Mouse (Mus musculus): ENCODE measurements around the gene Ppp2r2d. TPM values are rescaled to one million over a fixed set of nuclear protein-coding genes. Genes with fewer than 3 reads are reported as not detected.

Ppp2r2d gene
- polyA plus RNA-seq, 1 experiment, result 119 TPM

DNA sequence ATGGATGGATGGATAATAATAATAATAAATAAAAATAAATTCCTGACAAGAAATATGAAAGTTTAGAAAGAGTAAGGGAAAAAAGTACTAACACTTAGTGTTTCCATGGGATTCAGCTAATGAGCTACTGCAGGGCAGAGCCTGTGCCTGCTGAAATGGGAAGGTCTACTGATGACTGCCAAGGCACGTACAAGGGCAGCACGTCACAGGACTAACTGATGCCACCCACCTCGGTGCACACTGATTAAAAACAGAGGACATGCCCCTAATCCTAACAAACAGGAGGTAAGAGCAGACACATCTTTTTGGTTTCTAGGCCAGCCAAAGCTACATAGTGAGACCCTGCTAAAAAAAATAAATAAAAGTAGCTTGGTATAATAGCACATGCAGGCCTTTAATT is 37.8 kb downstream of the Ppp2r2d start:
- peaks cover 1% of the 10 kb centered on the region; the same call in 1 of the 2 replicates for H3K36me3 ChIP-seq (ENCODE audit: control insufficient read depth, insufficient read depth, low read length)
- no peak for TF ChIP-seq CTCF (IDR thresholded peaks at IDR 0.05; ENCODE audit: control insufficient read depth, insufficient read depth, insufficient replicate concordance, low read depth, low read length)
- TF ChIP-seq POLR2A (IDR thresholded peaks at IDR 0.05; ENCODE audit: control insufficient read depth, low read depth, low read length), result no peak

DNA sequence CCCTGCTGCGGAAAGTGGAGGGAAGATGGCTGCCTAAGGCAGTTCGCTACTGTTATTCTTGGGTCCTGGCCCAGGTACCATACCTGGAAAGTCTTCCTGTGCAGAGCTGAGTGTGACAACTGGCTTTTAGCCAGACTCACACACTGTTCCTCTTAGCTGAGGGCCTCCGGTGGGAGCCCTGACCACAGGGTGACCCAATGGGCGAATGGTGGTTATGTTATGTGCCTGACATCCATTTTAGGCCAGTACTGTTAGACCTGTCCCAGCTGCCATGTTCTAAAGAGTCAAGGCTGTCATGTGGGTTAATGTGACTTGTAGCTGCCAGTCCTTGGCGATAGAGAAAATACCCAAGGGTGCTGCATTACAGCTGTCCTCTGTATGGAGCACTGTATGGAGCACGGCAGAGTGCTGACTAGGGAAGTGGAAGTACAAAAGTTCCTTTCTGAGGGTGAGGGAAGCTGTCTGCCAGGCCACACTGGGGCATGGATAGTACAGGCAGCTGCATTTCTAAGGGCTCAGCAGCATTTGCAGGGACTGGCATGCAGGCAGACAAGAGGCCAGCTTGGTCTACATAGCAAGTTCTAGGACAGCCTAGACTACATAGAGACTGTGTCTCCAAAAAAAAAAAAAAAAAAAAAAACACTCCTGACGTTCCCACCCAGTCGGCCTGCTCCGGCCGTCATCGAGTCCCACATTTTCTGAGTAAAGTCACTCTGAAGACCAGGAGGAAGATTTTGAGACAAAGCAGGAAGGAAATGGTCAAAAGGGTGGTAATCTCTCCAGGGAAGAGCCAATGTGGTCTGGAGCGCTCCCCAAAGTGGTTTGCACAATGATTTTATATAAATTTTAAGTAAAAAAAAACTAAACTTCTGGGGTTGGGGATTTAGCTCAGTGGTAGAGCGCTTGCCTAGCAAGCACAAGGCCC is 39.7 kb downstream of the Ppp2r2d start:
- peaks cover 1% of the 10 kb centered on the region; the same call in 1 of the 2 replicates for H3K36me3 ChIP-seq (ENCODE audit: control insufficient read depth, insufficient read depth, low read length)

More for the DNA sequence above, 37.8 kb downstream of the Ppp2r2d start:
- H3K27ac ChIP-seq (ENCODE audit: control insufficient read depth, insufficient read depth, low read depth, low read length), result no peak overlapping the region
- no peak overlapping the region for H3K4me3 ChIP-seq (ENCODE audit: control insufficient read depth, low read depth, low read length)
- no peaks in the 10 kb centered on the region for H3K4me1 ChIP-seq (ENCODE audit: control insufficient read depth, insufficient read depth, low read length)
- H3K27me3 ChIP-seq (ENCODE audit: control insufficient read depth, insufficient read depth, low read length), result no peaks in the 10 kb centered on the region

DNA sequence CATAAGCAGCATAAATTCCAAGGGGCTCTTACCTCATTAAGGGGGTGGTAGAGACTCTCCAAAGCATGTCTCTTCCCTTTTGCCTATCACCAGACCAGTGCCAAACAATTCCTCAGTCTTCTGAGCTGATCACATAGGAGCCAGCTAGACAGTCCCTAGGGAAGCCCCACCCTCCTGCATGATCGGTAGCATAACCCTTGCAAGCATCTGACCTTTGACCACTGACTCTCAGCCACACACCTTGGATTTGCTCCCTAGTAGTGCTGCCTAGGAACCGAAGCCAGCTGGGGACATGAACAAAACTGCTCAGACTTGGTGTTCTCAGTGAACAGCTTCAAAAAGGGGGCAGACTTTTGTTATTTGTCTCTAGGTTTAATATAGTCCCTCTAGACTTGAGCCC is 52.2 kb downstream of the Ppp2r2d start:
- Histone ChIP-seq H3K27ac (ENCODE audit: control insufficient read depth, insufficient read depth, low read depth, low read length) (no peak overlapping the region), H3K27me3 (ENCODE audit: control insufficient read depth, insufficient read depth, low read length) (no peaks in the 10 kb centered on the region), H3K36me3 (ENCODE audit: control insufficient read depth, insufficient read depth, low read length) (no peaks in the 10 kb centered on the region), H3K4me1 (ENCODE audit: control insufficient read depth, insufficient read depth, low read length) (no peaks in the 10 kb centered on the region), H3K4me3 (ENCODE audit: control insufficient read depth, low read depth, low read length) (no peak overlapping the region)
- TF ChIP-seq CTCF (IDR thresholded peaks at IDR 0.05; ENCODE audit: control insufficient read depth, insufficient read depth, insufficient replicate concordance, low read depth, low read length) (no peak), POLR2A (IDR thresholded peaks at IDR 0.05; ENCODE audit: control insufficient read depth, low read depth, low read length) (no peak)

More for the DNA sequence above, 39.7 kb downstream of the Ppp2r2d start:
- H3K4me1 ChIP-seq (ENCODE audit: control insufficient read depth, insufficient read depth, low read length), result no peaks in the 10 kb centered on the region
- no peak overlapping the region for H3K27ac ChIP-seq (ENCODE audit: control insufficient read depth, insufficient read depth, low read depth, low read length)
- no peak overlapping the region for H3K4me3 ChIP-seq (ENCODE audit: control insufficient read depth, low read depth, low read length)
- no peaks in the 10 kb centered on the region for H3K27me3 ChIP-seq (ENCODE audit: control insufficient read depth, insufficient read depth, low read length)
- TF ChIP-seq POLR2A (IDR thresholded peaks at IDR 0.05; ENCODE audit: control insufficient read depth, low read depth, low read length) (no peak), CTCF (IDR thresholded peaks at IDR 0.05; ENCODE audit: control insufficient read depth, insufficient read depth, insufficient replicate concordance, low read depth, low read length) (no peak)

DNA sequence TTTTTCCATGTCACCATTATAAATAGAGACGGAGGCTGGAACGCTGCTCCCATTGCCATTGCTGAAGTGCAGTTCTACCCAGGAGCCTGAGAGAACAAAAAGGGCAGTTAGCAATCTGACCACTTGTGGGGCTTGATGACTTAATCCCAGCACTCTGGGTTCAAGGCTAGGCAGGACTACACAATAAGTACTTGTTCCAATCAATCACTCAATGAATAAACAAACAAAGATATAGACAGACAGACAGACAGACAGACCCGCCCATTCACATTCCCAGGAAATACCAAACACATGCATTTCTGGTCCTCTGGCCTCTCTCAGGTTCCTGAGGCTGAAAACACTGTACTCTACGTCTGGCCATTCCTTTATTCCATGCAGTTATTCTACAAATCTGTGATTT is 52.9 kb downstream of the Ppp2r2d start:
- Histone ChIP-seq H3K4me1 (ENCODE audit: control insufficient read depth, insufficient read depth, low read length) (no peaks in the 10 kb centered on the region), H3K27ac (ENCODE audit: control insufficient read depth, insufficient read depth, low read depth, low read length) (no peak overlapping the region), H3K36me3 (ENCODE audit: control insufficient read depth, insufficient read depth, low read length) (no peaks in the 10 kb centered on the region), H3K27me3 (ENCODE audit: control insufficient read depth, insufficient read depth, low read length) (no peaks in the 10 kb centered on the region), H3K4me3 (ENCODE audit: control insufficient read depth, low read depth, low read length) (no peak overlapping the region)
- TF ChIP-seq POLR2A (IDR thresholded peaks at IDR 0.05; ENCODE audit: control insufficient read depth, low read depth, low read length), result no peak
- TF ChIP-seq CTCF (IDR thresholded peaks at IDR 0.05; ENCODE audit: control insufficient read depth, insufficient read depth, insufficient replicate concordance, low read depth, low read length), result no peak

DNA sequence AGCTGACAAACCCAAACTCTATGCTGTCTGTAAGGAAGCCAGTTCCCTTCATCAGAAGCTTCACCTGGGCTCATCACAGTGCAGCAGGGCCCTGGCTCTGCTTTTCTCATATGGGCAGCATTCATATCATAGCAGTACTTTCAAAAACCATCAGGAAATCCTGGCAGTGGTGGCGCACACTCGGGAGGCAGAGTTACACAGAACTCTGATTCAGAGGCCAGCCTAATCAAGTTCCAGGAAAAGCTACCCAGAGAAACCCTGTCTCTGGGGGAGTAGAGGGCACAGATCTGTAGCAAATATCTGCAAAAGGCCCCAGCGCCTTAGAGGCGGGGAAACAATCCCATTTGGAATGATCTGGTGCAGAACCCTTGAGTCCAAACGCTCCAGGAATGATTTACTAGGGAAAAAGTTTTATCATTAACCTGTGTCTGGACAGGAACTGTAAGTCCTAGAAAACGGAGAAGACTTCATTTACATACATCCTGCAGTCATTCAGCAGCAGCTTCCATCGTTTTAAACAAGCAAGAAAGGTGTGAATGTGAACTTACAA is 58.1 kb downstream of the Ppp2r2d start:
- no peak overlapping the region for H3K27ac ChIP-seq (ENCODE audit: control insufficient read depth, insufficient read depth, low read depth, low read length)
- peaks cover 5% of the 10 kb centered on the region for H3K4me1 ChIP-seq (ENCODE audit: control insufficient read depth, insufficient read depth, low read length)
- no peak for TF ChIP-seq CTCF (IDR thresholded peaks at IDR 0.05; ENCODE audit: control insufficient read depth, insufficient read depth, insufficient replicate concordance, low read depth, low read length)
- TF ChIP-seq POLR2A (IDR thresholded peaks at IDR 0.05; ENCODE audit: control insufficient read depth, low read depth, low read length), result no peak
- no peaks in the 10 kb centered on the region for H3K36me3 ChIP-seq (ENCODE audit: control insufficient read depth, insufficient read depth, low read length)
- H3K4me3 ChIP-seq (ENCODE audit: control insufficient read depth, low read depth, low read length), result no peak overlapping the region
- no peaks in the 10 kb centered on the region for H3K27me3 ChIP-seq (ENCODE audit: control insufficient read depth, insufficient read depth, low read length)

DNA sequence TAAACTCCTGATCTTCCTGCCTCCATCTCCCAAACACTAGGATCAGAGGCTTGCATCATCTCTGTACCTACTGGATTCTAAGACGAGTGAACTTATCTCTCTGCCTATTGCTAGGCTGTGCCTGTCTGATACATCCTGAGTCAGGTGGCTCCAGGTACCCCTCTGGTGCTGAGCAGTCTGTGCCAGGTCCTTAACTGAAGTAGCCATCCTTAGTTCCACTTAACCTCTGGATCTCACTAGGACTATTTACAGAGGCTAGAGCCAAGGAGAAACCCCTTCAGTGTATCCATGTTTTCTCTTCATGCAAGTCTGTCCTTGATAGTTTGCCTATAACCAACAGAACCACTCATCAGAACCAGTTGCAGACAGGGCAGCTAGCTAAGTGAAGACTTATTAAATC is 60.6 kb downstream of the Ppp2r2d start:
- Histone ChIP-seq H3K36me3 (ENCODE audit: control insufficient read depth, insufficient read depth, low read length) (no peaks in the 10 kb centered on the region), H3K4me3 (ENCODE audit: control insufficient read depth, low read depth, low read length) (no peak overlapping the region), H3K27ac (ENCODE audit: control insufficient read depth, insufficient read depth, low read depth, low read length) (no peak overlapping the region), H3K27me3 (ENCODE audit: control insufficient read depth, insufficient read depth, low read length) (no peaks in the 10 kb centered on the region), H3K4me1 (ENCODE audit: control insufficient read depth, insufficient read depth, low read length) (peaks cover 13% of the 10 kb centered on the region)
- no peak for TF ChIP-seq POLR2A (IDR thresholded peaks at IDR 0.05; ENCODE audit: control insufficient read depth, low read depth, low read length)
- no peak for TF ChIP-seq CTCF (IDR thresholded peaks at IDR 0.05; ENCODE audit: control insufficient read depth, insufficient read depth, insufficient replicate concordance, low read depth, low read length)

DNA sequence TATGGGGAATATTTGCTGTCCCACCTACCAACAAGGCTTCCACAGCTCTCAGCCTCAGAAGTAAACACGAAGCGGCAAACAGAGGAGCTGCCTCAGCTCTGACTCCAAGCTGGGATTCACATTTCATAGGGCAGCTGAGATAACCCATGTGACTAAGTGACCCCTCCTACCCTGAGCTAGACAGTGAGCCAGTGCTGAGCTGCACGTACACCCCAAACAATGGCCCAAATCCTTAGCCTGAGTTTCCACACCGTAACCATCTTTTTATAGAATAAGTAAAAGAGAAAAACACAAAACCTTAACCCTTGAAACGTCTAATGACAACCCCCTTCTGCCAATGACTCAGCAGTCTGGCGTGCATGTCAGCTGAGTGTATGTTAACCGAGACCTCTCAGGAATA is 61.2 kb downstream of the Ppp2r2d start:
- H3K4me3 ChIP-seq (ENCODE audit: control insufficient read depth, low read depth, low read length), result no peak overlapping the region
- TF ChIP-seq CTCF (IDR thresholded peaks at IDR 0.05; ENCODE audit: control insufficient read depth, insufficient read depth, insufficient replicate concordance, low read depth, low read length) (no peak), POLR2A (IDR thresholded peaks at IDR 0.05; ENCODE audit: control insufficient read depth, low read depth, low read length) (no peak)
- H3K4me1 ChIP-seq (ENCODE audit: control insufficient read depth, insufficient read depth, low read length), result peaks cover 13% of the 10 kb centered on the region
- no peaks in the 10 kb centered on the region for H3K36me3 ChIP-seq (ENCODE audit: control insufficient read depth, insufficient read depth, low read length)
- no peak overlapping the region for H3K27ac ChIP-seq (ENCODE audit: control insufficient read depth, insufficient read depth, low read depth, low read length)
- no peaks in the 10 kb centered on the region for H3K27me3 ChIP-seq (ENCODE audit: control insufficient read depth, insufficient read depth, low read length)

Measured in testis, adult 2 months (tissue).